Mouse (Mus musculus) spleen, embryonic (tissue): ENCODE results near the gene Mlh1.

Source experiments
- CTCF ChIA-PET: fragments of 350-600 bp; sonication (Branson Sonifier 250); formaldehyde crosslinking; loops from one replicate; lab custom pipeline; 2022; lab: Charles Lee

The Mlh1 gene

GRCm38 (mm10) chr9:111286468-111286867, 14.9 kb upstream of the Mlh1 start:
- CTCF ChIA-PET: no interaction called here

DNA sequence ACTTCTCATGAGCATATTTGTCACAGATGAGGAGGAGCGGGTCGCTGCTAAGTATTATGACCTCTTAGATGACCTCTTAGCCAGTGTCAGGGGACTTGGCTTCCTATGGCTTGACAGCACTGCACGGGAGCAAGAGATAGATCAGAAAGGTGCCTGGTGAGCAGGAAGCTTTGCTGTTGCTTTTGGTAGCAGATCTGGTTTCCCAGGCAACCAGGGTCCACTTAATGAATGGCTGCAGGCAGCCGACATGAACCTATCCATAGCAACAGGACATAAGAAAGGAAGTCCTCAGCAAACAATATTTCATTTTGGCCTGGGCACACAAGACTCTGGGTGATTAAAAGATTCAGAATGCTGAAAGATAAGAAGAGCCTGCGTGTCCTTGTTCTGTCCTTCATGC, 14.1 kb upstream of the Mlh1 start:
- CTCF ChIA-PET: no interaction called here

GRCm38 (mm10) chr9:111285061-111285460, 13.5 kb upstream of the Mlh1 start:
- CTCF ChIA-PET: no interaction called here

- CTCF ChIA-PET: no interaction called here
Observed at GRCm38 (mm10) chr9:111275156-111275555, 3.6 kb upstream of the Mlh1 start.

GRCm38 (mm10) chr9:111273958-111274357, 2.4 kb upstream of the Mlh1 start:
- CTCF ChIA-PET: interaction anchor here (0.8 kb wide), 1 partner anchor 16 kb away, joined by 3 read pairs; no protein-coding TSS in a partner anchor

GRCm38 (mm10) chr9:111272996-111273785, 1.6 kb upstream of the Mlh1 start:
- CTCF ChIA-PET: interaction anchor here (0.7 kb wide), 1 partner anchor 18 kb away, joined by 3 read pairs; no protein-coding TSS in a partner anchor

- CTCF ChIA-PET: no interaction called here
Observed at GRCm38 (mm10) chr9:111272356-111272755, 765 bp upstream of the Mlh1 start.

DNA sequence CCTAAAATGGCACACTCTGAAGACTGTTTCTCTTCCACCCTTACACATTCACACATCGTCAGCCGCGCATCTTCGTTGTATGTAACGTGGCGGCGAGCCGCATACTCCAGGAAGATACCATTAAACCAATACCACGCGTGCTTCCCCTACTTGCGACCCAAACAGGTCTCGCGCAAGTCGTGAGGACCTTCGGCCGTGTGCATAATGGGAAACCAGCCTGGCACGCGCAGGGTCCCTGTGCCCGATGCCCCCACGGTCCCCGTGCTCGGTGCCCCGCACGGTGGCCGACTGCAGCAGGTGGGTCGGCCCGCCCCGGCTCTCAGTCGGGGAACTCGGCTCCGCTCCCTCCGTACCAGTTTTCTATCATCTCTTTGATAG, 546 bp downstream of the Mlh1 start:
- CTCF ChIA-PET: no interaction called here

DNA sequence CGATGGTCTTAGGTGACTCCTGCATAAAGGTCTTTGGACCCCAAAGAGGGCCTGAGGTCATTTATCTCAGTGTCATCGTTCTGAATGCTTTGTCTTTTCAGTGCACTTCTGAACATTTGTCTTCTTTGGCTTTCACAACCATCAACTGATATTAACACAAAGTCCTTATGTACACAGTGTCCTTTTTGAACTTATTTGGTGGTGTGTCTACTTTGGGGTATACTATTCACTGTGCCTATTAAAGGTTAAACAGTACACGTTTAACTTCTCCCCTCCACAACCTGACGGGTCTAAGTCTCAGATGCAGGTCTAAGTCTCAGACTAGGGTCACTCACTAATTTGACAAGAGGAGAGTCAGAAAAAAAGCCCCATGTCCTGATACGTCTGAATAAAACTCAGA, 985 bp downstream of the Mlh1 start:
- CTCF ChIA-PET: no interaction called here

- CTCF ChIA-PET: interaction anchor here (0.7 kb wide), 1 partner anchor 533 kb away, joined by 3 read pairs; no protein-coding TSS in a partner anchor
Observed at GRCm38 (mm10) chr9:111267998-111268397, 3.6 kb downstream of the Mlh1 start.

- CTCF ChIA-PET: no interaction called here
Observed at GRCm38 (mm10) chr9:111261356-111261755, 10.2 kb downstream of the Mlh1 start.

- CTCF ChIA-PET: no interaction called here
Observed at GRCm38 (mm10) chr9:111260360-111260985, 11.1 kb downstream of the Mlh1 start.

GRCm38 (mm10) chr9:111252161-111252869, 19.3 kb downstream of the Mlh1 start:
- CTCF ChIA-PET: interaction anchor here (0.7 kb wide), 1 partner anchor 38 kb away, joined by 5 read pairs; no protein-coding TSS in a partner anchor

DNA sequence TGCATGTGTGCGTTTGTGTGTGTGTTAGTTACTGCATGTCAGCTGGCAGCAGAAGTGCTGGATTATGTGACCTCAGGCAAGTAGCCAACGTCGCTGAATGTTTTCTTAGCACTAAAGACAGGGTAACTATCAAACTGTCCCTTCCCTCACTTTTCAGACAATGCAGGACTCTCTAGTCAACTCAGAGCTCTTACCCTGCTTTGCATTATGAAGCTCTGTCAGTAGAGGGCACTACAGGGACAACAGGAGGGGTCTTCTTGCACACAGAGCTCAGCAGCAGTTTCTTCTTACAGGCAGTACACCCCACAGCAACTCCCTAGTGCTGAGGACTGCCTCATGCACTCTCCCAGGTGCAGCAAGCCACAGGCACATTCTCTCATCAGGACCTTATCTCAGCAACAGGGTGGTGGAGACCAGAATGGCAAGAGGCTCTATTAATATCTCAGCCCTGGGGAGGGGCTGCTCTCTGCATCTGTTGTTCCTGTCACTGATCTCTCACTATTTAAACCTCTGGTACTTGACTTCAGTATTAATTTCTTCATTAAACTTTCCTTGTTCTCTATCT, 23.8 kb downstream of the Mlh1 start:
- CTCF ChIA-PET: no interaction called here

DNA sequence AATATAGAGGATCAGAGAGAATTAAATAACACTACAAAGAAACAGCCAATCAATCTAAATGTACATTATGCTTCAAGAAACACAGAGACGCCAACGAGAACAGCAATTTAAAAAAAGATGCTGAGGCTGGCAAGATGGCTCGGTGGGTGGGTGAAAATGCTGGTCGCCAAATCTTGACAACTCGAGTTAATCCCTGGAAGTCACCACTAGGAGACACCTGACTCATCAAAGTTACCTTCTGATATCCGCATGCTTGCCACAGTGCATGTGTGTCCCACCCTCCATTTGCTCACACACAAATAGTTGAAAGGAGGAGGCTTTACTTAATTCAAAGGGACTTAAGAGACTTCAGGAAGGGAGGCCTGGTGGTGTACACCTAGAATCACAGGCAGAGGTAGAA, 26.0 kb downstream of the Mlh1 start:
- CTCF ChIA-PET: no interaction called here

DNA sequence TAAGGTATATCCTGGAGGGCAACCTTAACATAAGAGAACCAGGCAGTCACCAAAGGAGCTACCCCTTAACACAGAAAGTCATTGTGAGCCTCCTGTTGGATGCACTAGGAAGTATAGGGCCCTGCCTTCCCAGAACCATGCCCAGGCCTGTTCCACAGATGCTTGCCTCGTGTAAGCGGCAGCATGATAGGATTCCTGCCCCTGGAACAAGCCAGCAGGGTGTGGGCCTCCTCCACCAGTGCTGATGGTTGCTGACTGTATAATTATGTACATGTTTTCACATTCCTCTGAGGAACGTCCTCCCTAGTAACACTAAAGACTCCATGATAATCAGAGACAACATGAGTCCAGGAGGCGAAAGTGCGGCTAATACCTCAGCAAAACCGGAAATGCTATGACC, 28.2 kb downstream of the Mlh1 start:
- CTCF ChIA-PET: no interaction called here

GRCm38 (mm10) chr9:111239821-111240220, 31.8 kb downstream of the Mlh1 start:
- CTCF ChIA-PET: no interaction called here

GRCm38 (mm10) chr9:111237726-111238125, 33.9 kb downstream of the Mlh1 start:
- CTCF ChIA-PET: no interaction called here

- CTCF ChIA-PET: no interaction called here
Observed at GRCm38 (mm10) chr9:111234701-111235100, 36.9 kb downstream of the Mlh1 start.

DNA sequence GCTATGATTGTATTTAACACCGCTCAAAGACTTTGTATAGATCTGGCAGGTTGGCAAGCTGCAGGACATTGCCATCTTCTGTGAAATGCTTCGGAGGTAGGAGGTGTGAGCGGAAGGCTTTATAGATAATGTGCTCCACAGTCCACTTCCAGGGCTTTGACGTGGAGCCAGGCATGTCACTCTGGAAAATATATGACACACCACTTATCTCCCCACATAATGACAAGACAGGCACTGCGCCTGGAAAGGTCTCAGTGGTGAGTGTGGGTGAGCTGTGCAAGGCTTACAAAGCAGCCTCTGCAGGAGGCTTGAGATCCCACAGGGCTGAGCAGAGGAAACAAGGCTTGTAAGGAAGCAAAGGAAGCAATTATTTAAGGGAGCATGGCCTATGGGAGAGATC, 43.1 kb downstream of the Mlh1 start:
- CTCF ChIA-PET: no interaction called here

DNA sequence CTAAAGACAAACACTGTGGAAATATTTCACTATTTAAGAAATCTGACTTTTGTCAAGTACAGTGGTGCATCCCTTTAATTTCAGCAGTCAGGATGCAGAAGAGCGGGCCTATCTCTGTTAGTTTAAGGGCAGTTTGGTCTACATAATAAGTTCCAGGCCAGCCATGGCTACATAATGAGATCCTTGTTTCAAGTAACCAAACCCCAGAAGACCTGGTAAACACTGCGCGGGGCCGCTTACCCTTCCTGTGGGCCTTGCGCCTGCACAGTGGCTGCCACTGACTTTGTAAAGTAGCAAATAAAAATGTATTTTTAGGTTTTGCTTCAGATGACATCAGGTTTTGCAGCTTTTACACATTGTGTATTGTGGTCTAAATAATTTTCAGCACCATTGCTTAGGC, 48.2 kb downstream of the Mlh1 start:
- CTCF ChIA-PET: interaction anchor here (0.6 kb wide), 1 partner anchor 226 kb away, joined by 3 read pairs; no protein-coding TSS in a partner anchor

DNA sequence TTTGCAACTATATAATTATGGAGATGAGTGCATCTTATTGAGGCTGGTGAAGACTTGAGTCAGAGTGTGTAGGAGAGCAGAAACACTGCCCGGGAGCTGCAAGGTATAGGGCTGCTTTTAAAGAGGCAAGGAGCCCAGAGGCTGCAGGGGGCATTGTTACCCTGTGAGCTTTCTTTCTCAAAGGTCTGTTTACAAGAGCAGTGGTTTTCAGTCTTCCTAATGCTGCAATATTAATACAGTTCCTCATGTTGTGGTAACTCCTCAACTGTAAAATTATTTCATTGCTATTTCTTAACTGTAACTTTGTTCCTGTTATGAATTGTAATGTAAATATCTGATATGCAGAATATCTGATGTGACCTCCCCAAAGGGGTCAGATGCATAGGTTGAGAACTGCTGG, 50.0 kb downstream of the Mlh1 start:
- CTCF ChIA-PET: interaction anchor here (0.6 kb wide), 1 partner anchor 17 kb away, joined by 3 read pairs; no protein-coding TSS in a partner anchor
